Mouse (Mus musculus) forebrain, embryonic 15.5 days (tissue): ENCODE data around the gene Mgat4e. TPM values are rescaled to one million over a fixed set of nuclear protein-coding genes. Genes with fewer than 3 reads are reported as not detected.
A peak's percentile ranks its signal among the peaks of the same experiment; 100 is the strongest.
"Not testable (repeated sequence)": the region's sequence is repeated elsewhere in the genome, so short reads cannot be mapped to it uniquely, and the experiment has no call there.

ENCODE experiments used
- ATAC-seq: fragments of 200-750 bp; cut with Nextera tagmentation; replicated peaks from 2 replicates; pipeline ENCODE4 v1.8.0; 2017; ENCODE audit warnings: mild to moderate bottlenecking, moderate TSS enrichment, moderate library complexity
- H3K27ac ChIP-seq: fragments of 300-500 bp; sonication (generic); replicated peaks from 2 replicates; pipeline ENCODE4 v1.5.1; 2015; ENCODE audit warnings: mild to moderate bottlenecking, inconsistent platforms
- H3K27me3 ChIP-seq: fragments of 300-500 bp; sonication (generic); 2 replicates; pipeline ENCODE4 v1.6.1; 2015; ENCODE audit warnings: inconsistent platforms
- H3K36me3 ChIP-seq: fragments of 300-500 bp; sonication (generic); 2 replicates; pipeline ENCODE4 v1.6.1; 2015; ENCODE audit warnings: mild to moderate bottlenecking, inconsistent platforms
- H3K4me1 ChIP-seq: fragments of 300-500 bp; sonication (generic); 2 replicates; pipeline ENCODE4 v1.6.1; 2015; ENCODE audit warnings: inconsistent platforms
- H3K4me2 ChIP-seq: fragments of 300-500 bp; sonication (generic); replicated peaks from 2 replicates; pipeline ENCODE4 v1.6.1; 2015; ENCODE audit warnings: mild to moderate bottlenecking, inconsistent platforms
- H3K4me3 ChIP-seq: fragments of 300-500 bp; sonication (generic); 2 replicates; pipeline ENCODE4 v1.5.1; 2015; ENCODE audit warnings: mild to moderate bottlenecking, inconsistent platforms
- H3K9ac ChIP-seq: fragments of 300-500 bp; sonication (generic); replicated peaks from 2 replicates; pipeline ENCODE4 v1.6.1; 2015; ENCODE audit warnings: mild to moderate bottlenecking, inconsistent platforms
- H3K9me3 ChIP-seq: fragments of 300-500 bp; sonication (generic); 2 replicates; pipeline ENCODE4 v1.6.1; 2016; ENCODE audit warnings: inconsistent platforms
- WGBS: fragments of 180-500 bp; shearing (Covaris S2); methylation state at CpG from one replicate; pipeline ENCODE4 v1.1.7; 2015; ENCODE audit warnings: mixed read lengths; 5-methylcytosine and 5-hydroxymethylcytosine counted together
- polyA plus RNA-seq: library from polyadenylated mRNA; unstranded; fragments of >200 nt; fragmentation: Nextera tagmentation; extraction: Ambion mirVana; gene quantifications from 2 replicates; pipeline ENCODE4 v1.2.1, GENCODE M21; 2015

Gene Mgat4e
- polyA plus RNA-seq, 1 experiment from 2014 or later, result not detected

- H3K4me1 ChIP-seq, result peaks cover 8% of the 10 kb centered on the region
- no peaks in the 10 kb centered on the region for H3K36me3 ChIP-seq
- WGBS, result 88% methylated on average over 8 of the region's 8 CpGs
- no peaks in the 10 kb centered on the region for H3K27me3 ChIP-seq
- no peak overlapping the region for H3K4me2 ChIP-seq
- ATAC-seq, result no peak
- no peak overlapping the region for H3K9ac ChIP-seq
- H3K4me3 ChIP-seq, result no peak overlapping the region
- no peak overlapping the region for H3K27ac ChIP-seq
- no peaks in the 10 kb centered on the region for H3K9me3 ChIP-seq
These were observed 29.3 kb downstream of the Mgat4e start for GRCm38 (mm10) chr1:134520001-134520721.

- not testable (repeated sequence) for H3K9me3 ChIP-seq, H3K36me3 ChIP-seq, H3K4me1 ChIP-seq, H3K9ac ChIP-seq, H3K4me3 ChIP-seq, H3K27ac ChIP-seq, H3K27me3 ChIP-seq, H3K4me2 ChIP-seq, ATAC-seq
- 94% methylated on average over 5 of the region's 5 CpGs for WGBS
These were observed 30.3 kb downstream of the Mgat4e start for GRCm38 (mm10) chr1:134519201-134519600.

- Histone ChIP-seq H3K27me3 (peaks cover 3% of the 10 kb centered on the region; the same call in 1 of the 2 replicates), H3K9ac (no peak overlapping the region), H3K9me3 (no peaks in the 10 kb centered on the region), H3K4me2 (no peak overlapping the region), H3K4me3 (no peak overlapping the region), H3K27ac (no peak overlapping the region), H3K4me1 (peaks cover 10% of the 10 kb centered on the region), H3K36me3 (no peaks in the 10 kb centered on the region)
- peak; percentile 64; the same call in 1 of the 2 replicates for ATAC-seq
- 18% methylated on average over 7 of the region's 7 CpGs for WGBS
These were observed 30.8 kb downstream of the Mgat4e start for GRCm38 (mm10) chr1:134518677-134519076.

GRCm38 (mm10) chr1:134517841-134518240 is 31.6 kb downstream of the Mgat4e start:
- H3K4me3 ChIP-seq, H3K27me3 ChIP-seq: not testable (repeated sequence)
- WGBS, result 94% methylated on average over 14 of the region's 14 CpGs

GRCm38 (mm10) chr1:134516491-134517198 is 32.8 kb downstream of the Mgat4e start:
- 10% methylated on average over 4 of the region's 4 CpGs for WGBS
- Histone ChIP-seq H3K36me3 (no peaks in the 10 kb centered on the region), H3K4me3 (no peak overlapping the region), H3K9ac (no peak overlapping the region), H3K27me3 (peaks cover 16% of the 10 kb centered on the region), H3K4me1 (peaks cover 22% of the 10 kb centered on the region), H3K9me3 (no peaks in the 10 kb centered on the region), H3K4me2 (no peak overlapping the region), H3K27ac (0 out of 2 replicates have a peak overlapping the region, but pooled peaks have one; percentile 11)
- ATAC-seq, result no peak

More at GRCm38 (mm10) chr1:134517841-134518240, 31.6 kb downstream of the Mgat4e start:
- H3K9ac ChIP-seq, ATAC-seq, H3K4me2 ChIP-seq, H3K36me3 ChIP-seq, H3K9me3 ChIP-seq, H3K27ac ChIP-seq: not testable (repeated sequence)
- peaks cover 18% of the 10 kb centered on the region for H3K4me1 ChIP-seq

- peaks cover 18% of the 10 kb centered on the region for H3K27me3 ChIP-seq
- 72% methylated on average over 2 of the region's 2 CpGs for WGBS
- H3K27ac ChIP-seq, result no peak overlapping the region
- no peak overlapping the region for H3K9ac ChIP-seq
- H3K4me2 ChIP-seq, result no peak overlapping the region
- no peaks in the 10 kb centered on the region for H3K36me3 ChIP-seq
- no peak overlapping the region for H3K4me3 ChIP-seq
- peaks cover 22% of the 10 kb centered on the region for H3K4me1 ChIP-seq
- no peaks in the 10 kb centered on the region for H3K9me3 ChIP-seq
- ATAC-seq, result no peak
These were observed 33.6 kb downstream of the Mgat4e start for GRCm38 (mm10) chr1:134515891-134516290.

- Histone ChIP-seq H3K27me3 (peaks cover 18% of the 10 kb centered on the region), H3K4me2 (peak overlapping the region; percentile 65), H3K36me3 (0 out of 2 replicates have a peak, but pooled peaks cover 3% of the 10 kb centered on the region), H3K27ac (no peak overlapping the region), H3K9ac (peak overlapping the region; percentile 47; the same call in 1 of the 2 replicates), H3K4me1 (peaks cover 22% of the 10 kb centered on the region), H3K9me3 (no peaks in the 10 kb centered on the region), H3K4me3 (peak overlapping the region; percentile 40)
- 38% methylated on average over 16 of the region's 16 CpGs for WGBS
- no peak for ATAC-seq
These were observed 35.4 kb downstream of the Mgat4e start for GRCm38 (mm10) chr1:134513876-134514590.

- Histone ChIP-seq H3K4me1 (peaks cover 22% of the 10 kb centered on the region), H3K27ac (no peak overlapping the region), H3K9ac (peak overlapping the region; percentile 47), H3K4me3 (peak overlapping the region; percentile 40), H3K36me3 (peaks cover 5% of the 10 kb centered on the region; the same call in 1 of the 2 replicates), H3K4me2 (peak overlapping the region; percentile 65), H3K27me3 (peaks cover 18% of the 10 kb centered on the region), H3K9me3 (no peaks in the 10 kb centered on the region)
- 0 out of 2 replicates have a peak, but pooled peaks have one; percentile 19 for ATAC-seq
- under 1% methylated on average over 38 of the region's 38 CpGs for WGBS
These were observed 36.1 kb downstream of the Mgat4e start for GRCm38 (mm10) chr1:134513312-134513860.

- Histone ChIP-seq H3K36me3 (peaks cover 8% of the 10 kb centered on the region; the same call in 1 of the 2 replicates), H3K9me3 (no peaks in the 10 kb centered on the region), H3K4me3 (no peak overlapping the region), H3K9ac (no peak overlapping the region), H3K4me1 (peaks cover 22% of the 10 kb centered on the region), H3K27ac (no peak overlapping the region), H3K27me3 (peaks cover 18% of the 10 kb centered on the region), H3K4me2 (no peak overlapping the region)
- WGBS, result 47% methylated on average over 6 of the region's 6 CpGs
- ATAC-seq, result no peak
These were observed 36.9 kb downstream of the Mgat4e start for GRCm38 (mm10) chr1:134512584-134512983.

GRCm38 (mm10) chr1:134512183-134512582 is 37.3 kb downstream of the Mgat4e start:
- H3K9ac ChIP-seq, result no peak overlapping the region
- no peaks in the 10 kb centered on the region for H3K9me3 ChIP-seq
- peaks cover 18% of the 10 kb centered on the region for H3K27me3 ChIP-seq
- H3K4me2 ChIP-seq, result no peak overlapping the region
- no peak overlapping the region for H3K27ac ChIP-seq
- WGBS, result 46% methylated on average over 4 of the region's 4 CpGs
- H3K4me1 ChIP-seq, result peaks cover 22% of the 10 kb centered on the region
- no peak for ATAC-seq
- peaks cover 12% of the 10 kb centered on the region; the same call in 1 of the 2 replicates for H3K36me3 ChIP-seq
- H3K4me3 ChIP-seq, result no peak overlapping the region

- Histone ChIP-seq H3K9ac (no peak overlapping the region), H3K27me3 (peaks cover 18% of the 10 kb centered on the region), H3K9me3 (no peaks in the 10 kb centered on the region), H3K4me1 (peaks cover 14% of the 10 kb centered on the region), H3K36me3 (peaks cover 26% of the 10 kb centered on the region), H3K27ac (no peak overlapping the region), H3K4me3 (no peak overlapping the region), H3K4me2 (no peak overlapping the region)
- WGBS, result 63% methylated on average over 7 of the region's 7 CpGs
- no peak for ATAC-seq
These were observed 39.5 kb downstream of the Mgat4e start for GRCm38 (mm10) chr1:134510018-134510417.
